Mouse (Mus musculus) embryonic fibroblast, embryonic 13.5 days (primary cell): ENCODE measurements at regions not wholly inside any gene's neighbourhood (a gene's known extent, or its start where the extent isn't known, plus 50 kb on each side); places are given as distances from the start of the nearest gene placed in this dataset.
A peak's percentile ranks its signal among the peaks of the same experiment; 100 is the strongest.

Experiments
- H3K27ac ChIP-seq: 2 replicates; pipeline ENCODE4 v1.5.1; 2012; ENCODE audit warnings: low read length, control low read depth, inconsistent platforms; ENCODE audit not compliant: insufficient read depth
- H3K4me1 ChIP-seq: 2 replicates; pipeline ENCODE4 v1.6.1; 2011; ENCODE audit warnings: low read length; ENCODE audit not compliant: control insufficient read depth, insufficient read depth
- H3K4me3 ChIP-seq: 2 replicates; pipeline ENCODE4 v1.5.1; 2011; ENCODE audit warnings: mild to moderate bottlenecking, control low read depth, low read length; ENCODE audit not compliant: insufficient read depth
- CTCF ChIP-seq: IDR thresholded peaks from 2 replicates; pipeline ENCODE4 v1.5.1; 2011; ENCODE audit warnings: mild to moderate bottlenecking, control low read depth, low read length, moderate library complexity, borderline replicate concordance; ENCODE audit not compliant: insufficient read depth
- POLR2A ChIP-seq: IDR thresholded peaks from 2 replicates; pipeline ENCODE4 v1.6.1; 2011; ENCODE audit warnings: low read depth, mild to moderate bottlenecking, control low read depth, low read length, moderate library complexity

- no peak overlapping the region for H3K27ac ChIP-seq
- TF ChIP-seq CTCF: no peak
- TF ChIP-seq POLR2A: no peak
- no peaks in the 10 kb centered on the region for H3K4me1 ChIP-seq
- no peak overlapping the region; the same call in 1 of the 2 replicates for H3K4me3 ChIP-seq
Observed at GRCm38 (mm10) chr15:93001346-93002001, 273.5 kb downstream of the Gxylt1 start.

- Histone ChIP-seq H3K4me1 (no peaks in the 10 kb centered on the region), H3K4me3 (no peak overlapping the region), H3K27ac (no peak overlapping the region)
- TF ChIP-seq CTCF (no peak), POLR2A (no peak)
Observed at GRCm38 (mm10) chr15:93000121-93000520, 274.9 kb downstream of the Gxylt1 start.

GRCm38 (mm10) chr15:92997933-92998332, 277.0 kb downstream of the Gxylt1 start:
- Histone ChIP-seq H3K4me3 (no peak overlapping the region), H3K4me1 (no peaks in the 10 kb centered on the region; the same call in 1 of the 2 replicates), H3K27ac (no peak overlapping the region)
- no peak for TF ChIP-seq POLR2A
- no peak for TF ChIP-seq CTCF

GRCm38 (mm10) chr15:92994191-92994671, 280.7 kb downstream of the Gxylt1 start:
- Histone ChIP-seq H3K4me1 (no peaks in the 10 kb centered on the region; the same call in 1 of the 2 replicates), H3K4me3 (no peak overlapping the region), H3K27ac (peak overlapping the region; percentile 53; the same call in 1 of the 2 replicates)
- TF ChIP-seq CTCF (no peak), POLR2A (no peak)

GRCm38 (mm10) chr15:92993538-92994190, 281.3 kb downstream of the Gxylt1 start:
- TF ChIP-seq CTCF: no peak
- no peak for TF ChIP-seq POLR2A
- peak overlapping the region; percentile 53; the same call in 1 of the 2 replicates for H3K27ac ChIP-seq
- H3K4me1 ChIP-seq: no peaks in the 10 kb centered on the region; the same call in 1 of the 2 replicates

DNA sequence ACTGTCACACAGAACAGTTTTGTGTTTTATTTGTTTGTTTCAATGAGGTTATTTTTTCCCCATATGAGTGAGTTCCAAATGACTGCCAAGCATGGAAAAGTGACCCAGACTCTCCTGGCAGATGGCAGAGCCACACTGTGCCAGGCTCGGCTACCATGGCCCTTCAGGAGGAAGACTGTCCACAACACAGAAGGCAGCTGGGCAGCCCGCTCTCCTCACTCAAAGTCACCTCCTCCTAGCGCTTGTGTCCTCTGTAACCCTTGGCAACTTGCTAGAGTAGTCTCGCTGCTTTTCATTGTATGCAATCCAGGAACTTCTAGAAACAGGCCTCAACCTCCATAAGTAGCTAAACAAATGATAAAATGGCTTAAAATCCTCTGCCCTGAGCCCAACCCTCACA, 299.2 kb downstream of the Gxylt1 start:
- no peak for TF ChIP-seq CTCF
- TF ChIP-seq POLR2A: no peak
- Histone ChIP-seq H3K4me3 (no peak overlapping the region), H3K4me1 (no peaks in the 10 kb centered on the region), H3K27ac (no peak overlapping the region)

More at GRCm38 (mm10) chr15:92993538-92994190, 281.3 kb downstream of the Gxylt1 start:
- no peak overlapping the region for H3K4me3 ChIP-seq

- no peak overlapping the region for H3K4me3 ChIP-seq
- no peaks in the 10 kb centered on the region for H3K4me1 ChIP-seq
- no peak for TF ChIP-seq CTCF
- no peak for TF ChIP-seq POLR2A
- no peak overlapping the region for H3K27ac ChIP-seq
Observed at GRCm38 (mm10) chr15:92974931-92975330, 300.0 kb downstream of the Gxylt1 start.

GRCm38 (mm10) chr15:92973651-92974229, 301.2 kb downstream of the Gxylt1 start:
- TF ChIP-seq POLR2A (no peak), CTCF (no peak)
- H3K4me1 ChIP-seq: no peaks in the 10 kb centered on the region
- H3K27ac ChIP-seq: no peak overlapping the region
- H3K4me3 ChIP-seq: no peak overlapping the region

- peaks cover 11% of the 10 kb centered on the region for H3K4me1 ChIP-seq
- TF ChIP-seq POLR2A (no peak), CTCF (no peak)
- no peak overlapping the region for H3K4me3 ChIP-seq
- H3K27ac ChIP-seq: peak overlapping the region; percentile 68
Observed at GRCm38 (mm10) chr15:92965556-92965955, 309.4 kb downstream of the Gxylt1 start.

GRCm38 (mm10) chr15:92964901-92965300, 310.1 kb downstream of the Gxylt1 start:
- H3K27ac ChIP-seq: peak overlapping the region; percentile 68

More at GRCm38 (mm10) chr15:92964901-92965300, 310.1 kb downstream of the Gxylt1 start:
- Histone ChIP-seq H3K4me3 (no peak overlapping the region), H3K4me1 (peaks cover 11% of the 10 kb centered on the region)
- no peak for TF ChIP-seq POLR2A
- no peak for TF ChIP-seq CTCF
